Mouse (Mus musculus) megakaryocyte, embryonic 14.5 days (primary cell): Measurements from ENCODE around the gene Pdcd1.

Experiments used
- FLI1 ChIP-seq: IDR thresholded peaks from 2 replicates; pipeline ENCODE4 v1.6.1; 2012; ENCODE audit warnings: low read length, inconsistent platforms, mixed read lengths
- GATA1 ChIP-seq: IDR thresholded peaks from 3 replicates; pipeline ENCODE4 v1.6.1; 2012; ENCODE audit warnings: mixed read lengths, low read length, inconsistent platforms, borderline replicate concordance

- TF ChIP-seq GATA1 (no peak), FLI1 (no peak)
Measured at GRCm38 (mm10) chr1:94046544-94046943, 5.8 kb downstream of the Pdcd1 start.
